Mouse (Mus musculus): ENCODE measurements around the gene Col15a1. TPM values are rescaled to one million over a fixed set of nuclear protein-coding genes. Genes with fewer than 3 reads are reported as not detected.

Col15a1 gene
- total RNA-seq, 2 experiments from 2014 or later = 10.4 to 13.8 TPM

- intact Hi-C loops (cut with DNase I) = no loop called here
- DNase-seq (ENCODE audit: extremely low spot score in 1 of 2, low spot score in 2 of 2) = no peak
These were observed 111.8 kb downstream of the Col15a1 start for GRCm38 (mm10) chr4:47319561-47320321.

GRCm38 (mm10) chr4:47322315-47322714 lies 114.4 kb downstream of the Col15a1 start:
- intact Hi-C loops (cut with DNase I) = no loop called here
- DNase-seq (ENCODE audit: extremely low spot score in 1 of 2, low spot score in 2 of 2) = no peak

- no peak for DNase-seq (ENCODE audit: extremely low spot score in 1 of 2, low spot score in 2 of 2)
- intact Hi-C loops (cut with DNase I) = no loop called here
These were observed 116.2 kb downstream of the Col15a1 start for GRCm38 (mm10) chr4:47324206-47324605.

GRCm38 (mm10) chr4:47327782-47328181 lies 119.8 kb downstream of the Col15a1 start:
- intact Hi-C loops (cut with DNase I) = no loop called here
- DNase-seq (ENCODE audit: extremely low spot score in 1 of 2, low spot score in 2 of 2) = no peak

- DNase-seq (ENCODE audit: extremely low spot score in 1 of 2, low spot score in 2 of 2) = no peak
- intact Hi-C loops (cut with DNase I) = no loop called here
These were observed 121.3 kb downstream of the Col15a1 start for GRCm38 (mm10) chr4:47329285-47329684.

GRCm38 (mm10) chr4:47330378-47331052 lies 122.6 kb downstream of the Col15a1 start:
- no peak for DNase-seq (ENCODE audit: extremely low spot score in 1 of 2, low spot score in 2 of 2)
- intact Hi-C loops (cut with DNase I) = no loop called here

GRCm38 (mm10) chr4:47332812-47333343 lies 124.9 kb downstream of the Col15a1 start:
- intact Hi-C loops (cut with DNase I) = no loop called here
- DNase-seq (ENCODE audit: extremely low spot score in 1 of 2, low spot score in 2 of 2) = no peak

GRCm38 (mm10) chr4:47333541-47333940 lies 125.6 kb downstream of the Col15a1 start:
- intact Hi-C loops (cut with DNase I) = no loop called here
- no peak for DNase-seq (ENCODE audit: extremely low spot score in 1 of 2, low spot score in 2 of 2)

GRCm38 (mm10) chr4:47336941-47337600 lies 129.1 kb downstream of the Col15a1 start:
- intact Hi-C loops (cut with DNase I) = no loop called here
- DNase-seq (ENCODE audit: extremely low spot score in 1 of 2, low spot score in 2 of 2) = no peak

GRCm38 (mm10) chr4:47342632-47343031 lies 134.7 kb downstream of the Col15a1 start:
- intact Hi-C loops (cut with DNase I) = no loop called here
- peak in 1 of 2 experiments; percentile 54 for DNase-seq (ENCODE audit: extremely low spot score in 1 of 2, low spot score in 2 of 2)

- intact Hi-C loops (cut with DNase I) = no loop called here
These were observed 139.1 kb downstream of the Col15a1 start for GRCm38 (mm10) chr4:47347022-47347421.

GRCm38 (mm10) chr4:47349759-47350158 lies 141.8 kb downstream of the Col15a1 start:
- intact Hi-C loops (cut with DNase I) = loop anchor here (10.0 kb wide), 1 partner anchor 225 kb away; no protein-coding TSS in a partner anchor
- DNase-seq (ENCODE audit: extremely low spot score in 1 of 2, low spot score in 2 of 2) = no peak

More at GRCm38 (mm10) chr4:47347022-47347421, 139.1 kb downstream of the Col15a1 start:
- DNase-seq (ENCODE audit: extremely low spot score in 1 of 2, low spot score in 2 of 2) = no peak

- peak in 1 of 2 experiments; percentile 49 for DNase-seq (ENCODE audit: extremely low spot score in 1 of 2, low spot score in 2 of 2)
- intact Hi-C loops (cut with DNase I) = loop anchor here (2.0 to 10.0 kb wide), 2 partner anchors 105 to 227 kb away; no protein-coding TSS in a partner anchor
These were observed 143.6 kb downstream of the Col15a1 start for GRCm38 (mm10) chr4:47351386-47352049.

GRCm38 (mm10) chr4:47352061-47352661 lies 144.2 kb downstream of the Col15a1 start:
- intact Hi-C loops (cut with DNase I) = loop anchor here (2.0 to 10.0 kb wide), 2 partner anchors 105 to 227 kb away; no protein-coding TSS in a partner anchor
- DNase-seq (ENCODE audit: extremely low spot score in 1 of 2, low spot score in 2 of 2) = peak; percentile 65 to 75

GRCm38 (mm10) chr4:47352803-47353388 lies 144.9 kb downstream of the Col15a1 start, which contains the start of gene Tgfbr1:
Gene Tgfbr1 (plus strand): TSS chr4:47353222.
- DNase-seq (ENCODE audit: extremely low spot score in 1 of 2, low spot score in 2 of 2) = peak; percentile 94 to 99
- intact Hi-C loops (cut with DNase I) = loop anchor here (2.0 to 10.0 kb wide), 2 partner anchors 106 to 228 kb away; no protein-coding TSS in a partner anchor

GRCm38 (mm10) chr4:47353416-47354111 lies 145.6 kb downstream of the Col15a1 start:
- intact Hi-C loops (cut with DNase I) = loop anchor here (2.0 to 10.0 kb wide), 2 partner anchors 107 to 229 kb away; no protein-coding TSS in a partner anchor
- DNase-seq (ENCODE audit: extremely low spot score in 1 of 2, low spot score in 2 of 2) = peak; percentile 27 to 83

GRCm38 (mm10) chr4:47354304-47354703 lies 146.3 kb downstream of the Col15a1 start:
- intact Hi-C loops (cut with DNase I) = loop anchor here (10.0 kb wide), 1 partner anchor 230 kb away; no protein-coding TSS in a partner anchor
- no peak for DNase-seq (ENCODE audit: extremely low spot score in 1 of 2, low spot score in 2 of 2)

All from left cerebral cortex, postnatal 10 days (tissue).